Mouse (Mus musculus) lung, adult 2 months (tissue): ENCODE results near the gene Mmp17.

Experiments
- CTCF ChIP-seq: fragments of 200-500 bp; IDR thresholded peaks from 2 replicates; pipeline ENCODE4 v1.5.1; 2011; ENCODE audit warnings: mild to moderate bottlenecking, low read length, control low read depth; ENCODE audit not compliant: insufficient read depth
- POLR2A ChIP-seq: fragments of 200-500 bp; IDR thresholded peaks from 2 replicates; pipeline ENCODE4 v1.6.1; 2011; ENCODE audit warnings: low read depth, mild to moderate bottlenecking, control low read depth, low read length, borderline replicate concordance; ENCODE audit errors: extremely low read depth

GRCm38 (mm10) chr5:129535021-129535420 is 48.9 kb upstream of the Mmp17 start:
- no peak for TF ChIP-seq POLR2A
- TF ChIP-seq CTCF: no peak
